Mouse (Mus musculus) heart, embryonic 11.5 days (tissue): Measurements from ENCODE around the gene Sars. TPM values are rescaled to one million over a fixed set of nuclear protein-coding genes. Genes with fewer than 3 reads are reported as not detected.

Experiments
- ATAC-seq: fragments of 200-750 bp; cut with Nextera tagmentation; replicated peaks from 2 replicates; pipeline ENCODE4 v1.8.0; 2017; ENCODE audit warnings: moderate library complexity; ENCODE audit not compliant: insufficient number of reproducible peaks, low FRiP score, low TSS enrichment
- H3K27ac ChIP-seq: fragments of 300-500 bp; sonication (generic); 2 replicates; pipeline ENCODE4 v1.5.1; 2014; ENCODE audit warnings: mild to moderate bottlenecking, low read depth, low read length
- H3K27me3 ChIP-seq: fragments of 300-500 bp; sonication (generic); 2 replicates; pipeline ENCODE4 v1.6.1; 2014; ENCODE audit warnings: mild to moderate bottlenecking, low read length, mixed read lengths; ENCODE audit not compliant: control insufficient read depth, insufficient read depth
- H3K36me3 ChIP-seq: fragments of 300-500 bp; sonication (generic); 2 replicates; pipeline ENCODE4 v1.6.1; 2014; ENCODE audit warnings: mild to moderate bottlenecking, low read length, moderate library complexity, mixed read lengths; ENCODE audit not compliant: control insufficient read depth, insufficient read depth
- H3K4me1 ChIP-seq: fragments of 300-500 bp; sonication (generic); 2 replicates; pipeline ENCODE4 v1.6.1; 2014; ENCODE audit warnings: low read length; ENCODE audit not compliant: control insufficient read depth, insufficient read depth
- H3K4me2 ChIP-seq: fragments of 300-500 bp; sonication (generic); 2 replicates; pipeline ENCODE4 v1.6.1; 2014; ENCODE audit warnings: mild to moderate bottlenecking, moderate library complexity
- H3K4me3 ChIP-seq: fragments of 300-500 bp; sonication (generic); 2 replicates; pipeline ENCODE4 v1.5.1; 2014; ENCODE audit warnings: low read depth, low read length
- H3K9ac ChIP-seq: fragments of 300-500 bp; sonication (generic); 2 replicates; pipeline ENCODE4 v1.6.1; 2014; ENCODE audit warnings: mild to moderate bottlenecking, low read depth, low read length, moderate library complexity
- H3K9me3 ChIP-seq: fragments of 300-500 bp; sonication (generic); replicated peaks from 2 replicates; pipeline ENCODE4 v1.6.1; 2016; ENCODE audit warnings: low read length; ENCODE audit not compliant: control insufficient read depth
- WGBS: fragments of 180-500 bp; shearing (Covaris S2); extraction: QIAGEN DNeasy Blood & Tissue Kit; methylation state at CpG from one replicate; pipeline ENCODE4 v1.1.7; 2014; ENCODE audit not compliant: insufficient replicate concordance; 5-methylcytosine and 5-hydroxymethylcytosine counted together
- polyA plus RNA-seq: library from polyadenylated mRNA; unstranded; fragments of >200 nt; fragmentation: Nextera tagmentation; extraction: Ambion mirVana; gene quantifications from 2 replicates; pipeline ENCODE4 v1.2.1, GENCODE M21; 2014

The Sars gene
- polyA plus RNA-seq, 1 experiment from 2014 or later = 103 TPM

GRCm38 (mm10) chr3:108415831-108416223 lies 29.2 kb downstream of the Sars start:
- WGBS = under 1% methylated on average over 46 of the region's 48 CpGs
- Histone ChIP-seq H3K4me3 (peak overlapping the region; percentile 72), H3K36me3 (peaks cover 3% of the 10 kb centered on the region; the same call in 1 of the 2 replicates), H3K27ac (no peak overlapping the region), H3K27me3 (peaks cover 21% of the 10 kb centered on the region), H3K9ac (peak overlapping the region; percentile 72), H3K4me2 (peak overlapping the region; percentile 100), H3K4me1 (peaks cover 5% of the 10 kb centered on the region), H3K9me3 (peaks cover 4% of the 10 kb centered on the region; the same call in 1 of the 2 replicates)
- peak; percentile 62; the same call in 1 of the 2 replicates for ATAC-seq

GRCm38 (mm10) chr3:108414857-108415830 lies 29.9 kb downstream of the Sars start, which contains the start of gene Celsr2:
Celsr2 (minus strand) TSS chr3:108415552.
- 7% methylated on average over 65 of the region's 67 CpGs for WGBS
- Histone ChIP-seq H3K4me1 (peaks cover 5% of the 10 kb centered on the region), H3K4me2 (peak within 1 kb of the TSS; percentile 100), H3K27ac (no peak within 1 kb of the TSS), H3K9me3 (peaks cover 4% of the 10 kb centered on the region; the same call in 1 of the 2 replicates), H3K27me3 (peaks cover 21% of the 10 kb centered on the region), H3K4me3 (peak within 1 kb of the TSS; percentile 72), H3K9ac (peak within 1 kb of the TSS; percentile 72), H3K36me3 (peaks cover 3% of the 10 kb centered on the region; the same call in 1 of the 2 replicates)
- ATAC-seq = peak; percentile 12; the same call in 1 of the 2 replicates

- peaks cover 5% of the 10 kb centered on the region for H3K4me1 ChIP-seq
- no peak overlapping the region for H3K4me2 ChIP-seq
- H3K36me3 ChIP-seq = peaks cover 3% of the 10 kb centered on the region; the same call in 1 of the 2 replicates
- peaks cover 4% of the 10 kb centered on the region; the same call in 1 of the 2 replicates for H3K9me3 ChIP-seq
- ATAC-seq = no peak
- no peak overlapping the region for H3K27ac ChIP-seq
- H3K9ac ChIP-seq = no peak overlapping the region
- no peak overlapping the region for H3K4me3 ChIP-seq
- peaks cover 18% of the 10 kb centered on the region for H3K27me3 ChIP-seq
- WGBS = 93% methylated on average over 35 of the region's 35 CpGs
Observed at GRCm38 (mm10) chr3:108413634-108414360, 31.2 kb downstream of the Sars start.

- Histone ChIP-seq H3K4me3 (no peak overlapping the region), H3K27ac (no peak overlapping the region), H3K27me3 (peaks cover 14% of the 10 kb centered on the region), H3K36me3 (peaks cover 3% of the 10 kb centered on the region; the same call in 1 of the 2 replicates), H3K9me3 (peaks cover 4% of the 10 kb centered on the region; the same call in 1 of the 2 replicates), H3K4me1 (peaks cover 5% of the 10 kb centered on the region), H3K9ac (no peak overlapping the region), H3K4me2 (no peak overlapping the region)
- no peak for ATAC-seq
- 68% methylated on average over 8 of the region's 8 CpGs for WGBS
Observed at GRCm38 (mm10) chr3:108411754-108412121, 33.3 kb downstream of the Sars start.

- no peak for ATAC-seq
- Histone ChIP-seq H3K27me3 (peaks cover 13% of the 10 kb centered on the region), H3K27ac (no peak overlapping the region), H3K4me2 (no peak overlapping the region), H3K9ac (no peak overlapping the region), H3K4me1 (peaks cover 5% of the 10 kb centered on the region), H3K36me3 (peaks cover 5% of the 10 kb centered on the region; the same call in 1 of the 2 replicates), H3K4me3 (no peak overlapping the region), H3K9me3 (peaks cover 4% of the 10 kb centered on the region; the same call in 1 of the 2 replicates)
- 60% methylated on average over 5 of the region's 5 CpGs for WGBS
Observed at GRCm38 (mm10) chr3:108411026-108411753, 33.8 kb downstream of the Sars start.

- H3K27me3 ChIP-seq = peaks cover 12% of the 10 kb centered on the region
- no peak overlapping the region for H3K4me3 ChIP-seq
- H3K4me1 ChIP-seq = peaks cover 5% of the 10 kb centered on the region
- no peak overlapping the region for H3K4me2 ChIP-seq
- H3K36me3 ChIP-seq = peaks cover 5% of the 10 kb centered on the region; the same call in 1 of the 2 replicates
- peaks cover 4% of the 10 kb centered on the region; the same call in 1 of the 2 replicates for H3K9me3 ChIP-seq
- H3K9ac ChIP-seq = no peak overlapping the region
- no peak overlapping the region for H3K27ac ChIP-seq
- no peak for ATAC-seq
- WGBS = 37% methylated on average over 5 of the region's 5 CpGs
Observed at GRCm38 (mm10) chr3:108410359-108410714, 34.7 kb downstream of the Sars start.

- Histone ChIP-seq H3K4me3 (no peak overlapping the region), H3K4me2 (no peak overlapping the region), H3K27me3 (peaks cover 7% of the 10 kb centered on the region), H3K9ac (no peak overlapping the region), H3K36me3 (peaks cover 5% of the 10 kb centered on the region; the same call in 1 of the 2 replicates), H3K27ac (no peak overlapping the region), H3K4me1 (peaks cover under 1% of the 10 kb centered on the region), H3K9me3 (peaks cover 4% of the 10 kb centered on the region; the same call in 1 of the 2 replicates)
- ATAC-seq = no peak
- WGBS = 50% methylated on average over 8 of the region's 8 CpGs
Observed at GRCm38 (mm10) chr3:108409656-108410358, 35.2 kb downstream of the Sars start.
